Mouse (Mus musculus) stomach, postnatal 0 days (tissue): ENCODE measurements around the gene Cdh15. TPM values are rescaled to one million over a fixed set of nuclear protein-coding genes. Genes with fewer than 3 reads are reported as not detected.

Source experiments
- ATAC-seq: fragments of 200-750 bp; cut with Nextera tagmentation; 2 replicates; pipeline ENCODE4 v1.8.0; 2017; ENCODE audit not compliant: low FRiP score, low TSS enrichment
- DNase-seq: peaks from one replicate; pipeline ENCODE4 v3.0.0-alpha.2; 2016; ENCODE audit warnings: low spot score
- H3K27ac ChIP-seq: fragments of 300-500 bp; sonication (generic); replicated peaks from 2 replicates; pipeline ENCODE4 v1.5.1; 2014; ENCODE audit warnings: mild to moderate bottlenecking, control low read depth
- H3K27me3 ChIP-seq: fragments of 300-500 bp; sonication (generic); 2 replicates; pipeline ENCODE4 v1.6.1; 2014; ENCODE audit warnings: low read length; ENCODE audit not compliant: control insufficient read depth, insufficient read depth
- H3K36me3 ChIP-seq: fragments of 300-500 bp; sonication (generic); 2 replicates; pipeline ENCODE4 v1.6.1; 2014; ENCODE audit warnings: low read length, mixed read lengths; ENCODE audit not compliant: control insufficient read depth, insufficient read depth
- H3K4me1 ChIP-seq: fragments of 300-500 bp; sonication (generic); replicated peaks from 2 replicates; pipeline ENCODE4 v1.6.1; 2014; ENCODE audit warnings: antibody characterized with exemption; ENCODE audit not compliant: control insufficient read depth, insufficient read depth
- H3K4me2 ChIP-seq: fragments of 300-500 bp; sonication (generic); replicated peaks from 2 replicates; pipeline ENCODE4 v1.6.1; 2014; ENCODE audit warnings: low read depth, mild to moderate bottlenecking, control low read depth, moderate library complexity
- H3K4me3 ChIP-seq: fragments of 300-500 bp; sonication (generic); 2 replicates; pipeline ENCODE4 v1.5.1; 2014; ENCODE audit warnings: low read depth, low read length, control low read depth
- H3K9ac ChIP-seq: fragments of 300-500 bp; sonication (generic); 2 replicates; pipeline ENCODE4 v1.6.1; 2014; ENCODE audit warnings: mild to moderate bottlenecking, low read length, control low read depth, mixed read lengths
- H3K9me3 ChIP-seq: fragments of 300-500 bp; sonication (generic); 2 replicates; pipeline ENCODE4 v1.6.1; 2016; ENCODE audit warnings: low read length; ENCODE audit not compliant: control insufficient read depth
- CTCF ChIP-seq: IDR thresholded peaks from 2 replicates; pipeline ENCODE4 v1.5.1; 2016; ENCODE audit warnings: antibody characterized with exemption, low read depth, mild to moderate bottlenecking, moderate library complexity
- EP300 ChIP-seq: optimal IDR thresholded peaks from 2 replicates; pipeline ENCODE3; 2016; ENCODE audit warnings: antibody characterized with exemption
- WGBS: fragments of 180-500 bp; shearing (Covaris S2); extraction: QIAGEN DNeasy Blood & Tissue Kit; methylation state at CpG from one replicate; pipeline ENCODE4 v1.1.7; 2014; 5-methylcytosine and 5-hydroxymethylcytosine counted together
- polyA plus RNA-seq: library from polyadenylated mRNA; unstranded; fragments of >200 nt; fragmentation: Nextera tagmentation; extraction: Ambion mirVana; gene quantifications from 2 replicates; pipeline ENCODE4 v1.2.1, GENCODE M21; 2015

Gene Cdh15
- polyA plus RNA-seq, 1 experiment from 2014 or later = 0.23 TPM

- H3K27me3 ChIP-seq = no peaks in the 10 kb centered on the region
- no peak for TF ChIP-seq EP300
- no peak for TF ChIP-seq CTCF
- H3K36me3 ChIP-seq = peaks cover 70% of the 10 kb centered on the region
- ATAC-seq = no peak
- no peaks in the 10 kb centered on the region for H3K9me3 ChIP-seq
- H3K9ac ChIP-seq = no peak overlapping the region
- H3K27ac ChIP-seq = no peak overlapping the region
- no peak overlapping the region for H3K4me3 ChIP-seq
- no peak for DNase-seq
- H3K4me1 ChIP-seq = no peaks in the 10 kb centered on the region
- no peak overlapping the region for H3K4me2 ChIP-seq
- 89% methylated on average over 11 of the region's 11 CpGs for WGBS
These were observed 48.6 kb downstream of the Cdh15 start for GRCm38 (mm10) chr8:122896317-122896716.

GRCm38 (mm10) chr8:122897200-122897599 lies 49.4 kb downstream of the Cdh15 start:
- Histone ChIP-seq H3K9me3 (no peaks in the 10 kb centered on the region), H3K27ac (no peak overlapping the region), H3K27me3 (no peaks in the 10 kb centered on the region), H3K4me1 (no peaks in the 10 kb centered on the region), H3K36me3 (peaks cover 61% of the 10 kb centered on the region), H3K4me2 (no peak overlapping the region), H3K4me3 (no peak overlapping the region), H3K9ac (no peak overlapping the region)
- TF ChIP-seq CTCF (no peak), EP300 (no peak)
- no peak for DNase-seq
- no peak for ATAC-seq
- WGBS = 96% methylated on average over 8 of the region's 8 CpGs

- DNase-seq (no peak), ATAC-seq (no peak)
- Histone ChIP-seq H3K4me2 (no peak overlapping the region), H3K27me3 (no peaks in the 10 kb centered on the region), H3K4me3 (no peak overlapping the region), H3K36me3 (peaks cover 56% of the 10 kb centered on the region), H3K4me1 (no peaks in the 10 kb centered on the region), H3K9me3 (no peaks in the 10 kb centered on the region), H3K9ac (no peak overlapping the region), H3K27ac (no peak overlapping the region)
- no peak for TF ChIP-seq EP300
- TF ChIP-seq CTCF = no peak
- 79% methylated on average over 4 of the region's 4 CpGs for WGBS
These were observed 50.3 kb downstream of the Cdh15 start for GRCm38 (mm10) chr8:122898018-122898417.

- Histone ChIP-seq H3K9me3 (no peaks in the 10 kb centered on the region), H3K4me1 (no peaks in the 10 kb centered on the region), H3K27me3 (no peaks in the 10 kb centered on the region), H3K36me3 (peaks cover 51% of the 10 kb centered on the region), H3K9ac (no peak overlapping the region), H3K4me2 (no peak overlapping the region), H3K27ac (no peak overlapping the region), H3K4me3 (no peak overlapping the region)
- no peak for TF ChIP-seq EP300
- no peak for TF ChIP-seq CTCF
- WGBS = 84% methylated on average over 12 of the region's 12 CpGs
- ATAC-seq (no peak), DNase-seq (no peak)
These were observed 50.7 kb downstream of the Cdh15 start for GRCm38 (mm10) chr8:122898473-122898872.

- H3K9ac ChIP-seq = no peak overlapping the region
- TF ChIP-seq CTCF (peak; percentile 29; the same call in 1 of the 2 replicates), EP300 (no peak)
- H3K4me3 ChIP-seq = no peak overlapping the region
- H3K4me1 ChIP-seq = no peaks in the 10 kb centered on the region
- 70% methylated on average over 5 of the region's 5 CpGs for WGBS
- no peak overlapping the region for H3K4me2 ChIP-seq
- H3K27ac ChIP-seq = no peak overlapping the region
- no peaks in the 10 kb centered on the region for H3K9me3 ChIP-seq
- peaks cover 45% of the 10 kb centered on the region for H3K36me3 ChIP-seq
- H3K27me3 ChIP-seq = no peaks in the 10 kb centered on the region
- ATAC-seq (no peak), DNase-seq (no peak)
These were observed 51.3 kb downstream of the Cdh15 start for GRCm38 (mm10) chr8:122899085-122899484.

- Histone ChIP-seq H3K36me3 (peaks cover 24% of the 10 kb centered on the region), H3K27ac (no peak overlapping the region), H3K4me2 (no peak overlapping the region), H3K4me3 (no peak overlapping the region), H3K4me1 (no peaks in the 10 kb centered on the region), H3K27me3 (no peaks in the 10 kb centered on the region), H3K9ac (no peak overlapping the region), H3K9me3 (no peaks in the 10 kb centered on the region)
- no peak for TF ChIP-seq EP300
- no peak for TF ChIP-seq CTCF
- WGBS = 80% methylated on average over 7 of the region's 7 CpGs
- no peak for DNase-seq
- no peak for ATAC-seq
These were observed 53.7 kb downstream of the Cdh15 start for GRCm38 (mm10) chr8:122901476-122901875.
